Mouse (Mus musculus) layer of hippocampus, postnatal 36 days (tissue): Measurements from ENCODE around the gene Ift81. TPM values are rescaled to one million over a fixed set of nuclear protein-coding genes. Genes with fewer than 3 reads are reported as not detected.
"Not testable (repeated sequence)": the region's sequence is repeated elsewhere in the genome, so short reads cannot be mapped to it uniquely, and the experiment has no call there.

Experiments used
- DNase-seq, 2 experiments: peaks; one replicate each; pipeline ENCODE4 v3.0.0; 2022
- total RNA-seq, 2 experiments: library from RNA; stranded (reverse); gene quantifications; 2 replicates each; pipeline ENCODE4 v1.2.3; 2021

Gene Ift81
- 10 to 100 TPM; 37.1 to 40.5 TPM for total RNA-seq

DNA sequence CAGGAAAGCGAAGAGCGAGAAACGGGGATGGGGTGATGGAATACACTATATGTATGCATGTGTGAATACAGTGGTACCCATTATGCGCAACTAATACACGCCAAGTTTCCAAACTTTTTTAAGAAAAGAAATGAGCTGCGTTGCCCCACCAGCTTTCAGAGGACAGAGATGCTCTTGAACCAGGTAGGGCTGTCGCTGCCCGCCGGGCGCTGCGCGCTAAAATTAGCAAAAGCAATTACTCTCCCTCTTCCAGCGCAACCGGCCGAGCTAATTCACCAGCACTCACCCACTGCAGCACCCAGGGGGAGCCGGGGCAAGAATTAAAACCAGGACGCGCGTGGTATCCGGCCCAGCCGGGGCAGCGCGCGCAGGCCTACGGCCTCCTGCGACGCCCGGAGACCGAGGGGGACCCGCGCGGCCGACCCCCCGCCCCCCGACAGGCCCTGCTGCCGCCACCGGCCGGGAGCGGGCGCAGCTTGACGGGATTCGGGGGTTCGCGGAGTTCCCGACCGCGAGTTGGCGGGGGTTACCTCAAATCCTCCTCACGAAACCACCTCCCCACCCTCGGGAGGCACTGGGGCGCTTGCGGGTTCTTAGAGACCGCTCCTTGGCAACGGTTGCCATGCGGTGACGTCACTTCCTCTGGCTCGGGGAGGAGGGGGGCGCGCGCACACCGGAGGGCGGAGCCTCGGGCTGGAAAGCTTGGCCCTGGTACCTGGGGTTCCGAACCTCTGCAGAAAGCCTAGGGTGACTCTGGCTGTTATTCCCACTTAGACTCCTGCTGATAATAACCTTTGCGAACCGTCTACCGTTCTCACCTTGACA lies at the start of gene Ift81:
Gene Ift81 (minus strand): TSS at position 611 of the 825 bp plus-strand sequence.
- DNase-seq = peak; percentile 95

DNA sequence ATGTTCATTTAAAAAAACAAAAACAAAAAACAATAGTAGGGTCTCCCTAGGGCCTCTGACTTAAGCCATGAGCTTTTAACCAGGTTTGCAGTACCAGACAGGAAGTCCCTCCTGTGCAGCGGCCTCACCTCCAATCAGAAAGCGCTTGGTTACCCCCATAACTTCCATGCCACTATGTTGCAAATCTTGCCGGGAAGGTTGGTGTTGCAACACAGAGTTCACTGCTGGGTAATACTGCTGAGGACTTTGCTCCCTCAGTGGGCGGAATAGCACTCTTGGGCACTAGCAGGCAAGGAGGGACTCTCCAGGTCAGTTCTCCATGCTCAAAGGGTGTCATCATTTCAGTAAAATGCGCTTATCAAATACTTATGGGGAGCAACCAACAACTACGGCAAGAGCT lies 48.2 kb upstream of the Ift81 start:
- no peak for DNase-seq

GRCm38 (mm10) chr5:122656808-122657207 lies 42.5 kb upstream of the Ift81 start:
- DNase-seq = no peak

DNA sequence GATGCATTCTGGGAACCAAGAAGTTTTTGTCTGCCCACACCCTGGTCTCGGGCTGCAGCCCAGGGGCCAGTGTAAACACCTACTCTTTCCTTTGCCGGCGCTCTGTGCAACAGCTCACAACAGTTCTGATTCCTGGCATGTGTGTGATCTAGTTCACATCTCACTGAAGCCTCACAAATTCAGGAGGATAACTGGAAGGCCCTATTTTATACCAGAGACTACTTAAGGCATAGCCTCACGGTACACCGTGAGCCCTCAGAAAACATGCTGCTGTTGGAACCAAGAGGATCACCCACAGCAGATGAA lies 39.9 kb upstream of the Ift81 start:
- DNase-seq = no peak

GRCm38 (mm10) chr5:122653446-122654267 lies 39.3 kb upstream of the Ift81 start:
- DNase-seq = peak; percentile 33 to 38

DNA sequence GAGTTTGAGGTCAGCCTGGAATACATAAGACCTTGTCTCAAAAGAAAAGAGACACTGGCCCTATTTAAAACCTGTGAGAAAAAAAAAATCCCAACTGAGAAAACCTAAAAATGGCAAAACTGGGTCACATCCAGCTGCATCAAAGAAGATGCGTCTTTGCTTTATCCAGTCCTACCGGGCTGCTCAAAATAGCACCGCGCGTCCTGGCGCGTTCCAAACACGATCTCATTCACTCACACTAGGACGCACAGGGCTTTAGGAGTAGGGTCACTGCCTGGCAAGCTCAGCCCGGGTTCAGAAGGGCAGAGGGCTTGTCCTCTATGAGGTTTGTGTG lies 38.8 kb upstream of the Ift81 start:
- DNase-seq = no peak

DNA sequence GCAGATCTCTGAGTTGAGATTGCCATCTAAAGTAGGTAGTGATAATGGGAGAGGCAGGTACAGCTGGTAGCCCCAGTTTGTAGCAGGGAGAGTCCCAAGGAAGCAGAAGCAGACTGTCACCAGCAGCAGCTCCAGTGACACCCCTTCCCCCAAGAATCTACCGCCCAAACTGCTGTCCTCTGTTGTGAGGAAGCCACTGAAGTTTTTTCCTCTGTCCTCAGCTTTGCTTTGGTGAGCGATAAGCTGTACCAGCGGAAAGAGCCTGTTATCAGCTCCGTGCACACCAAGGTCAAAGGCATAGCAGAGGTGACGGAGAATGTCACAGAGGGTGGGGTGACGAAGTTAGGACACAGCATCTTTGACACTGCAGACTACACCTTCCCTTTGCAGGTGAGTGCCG lies 38.2 kb upstream of the Ift81 start:
- DNase-seq = no peak

- DNase-seq = no peak
Observed at GRCm38 (mm10) chr5:122650100-122650499, 35.8 kb upstream of the Ift81 start.

GRCm38 (mm10) chr5:122649264-122649663 lies 34.9 kb upstream of the Ift81 start:
- DNase-seq = no peak

GRCm38 (mm10) chr5:122647952-122648374 lies 33.6 kb upstream of the Ift81 start:
- not testable (repeated sequence) for DNase-seq

DNA sequence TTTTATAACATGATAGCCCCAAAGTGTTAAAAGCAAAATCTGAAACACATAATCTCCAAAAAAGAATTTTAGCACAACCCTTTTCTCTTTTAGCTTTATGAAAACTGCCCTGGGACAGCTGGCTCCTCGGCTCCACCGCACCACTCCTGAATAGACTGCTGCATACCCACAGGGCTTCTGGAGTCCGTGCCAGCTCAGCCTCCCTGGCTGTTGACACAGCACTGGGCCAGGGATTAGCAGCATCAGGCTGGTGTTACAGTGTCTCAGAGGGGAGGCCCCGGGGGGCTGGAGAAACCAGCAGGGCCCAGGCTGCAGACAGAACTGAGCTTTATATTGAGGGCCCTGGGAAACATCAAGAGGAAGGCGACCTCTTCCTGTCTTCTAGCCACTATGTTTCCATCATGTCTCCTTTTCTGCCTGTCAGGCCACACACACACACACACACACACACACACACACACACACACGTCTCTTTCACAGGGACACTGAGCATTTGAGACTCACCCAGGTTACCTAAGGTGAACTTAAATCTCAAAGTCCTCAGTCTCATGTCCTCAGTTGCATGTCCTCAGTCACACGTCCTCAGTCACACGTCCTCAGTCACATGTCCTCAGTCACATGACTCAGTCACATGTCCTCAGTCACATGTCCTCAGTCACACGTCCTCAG lies 33.1 kb upstream of the Ift81 start:
- DNase-seq = no peak

DNA sequence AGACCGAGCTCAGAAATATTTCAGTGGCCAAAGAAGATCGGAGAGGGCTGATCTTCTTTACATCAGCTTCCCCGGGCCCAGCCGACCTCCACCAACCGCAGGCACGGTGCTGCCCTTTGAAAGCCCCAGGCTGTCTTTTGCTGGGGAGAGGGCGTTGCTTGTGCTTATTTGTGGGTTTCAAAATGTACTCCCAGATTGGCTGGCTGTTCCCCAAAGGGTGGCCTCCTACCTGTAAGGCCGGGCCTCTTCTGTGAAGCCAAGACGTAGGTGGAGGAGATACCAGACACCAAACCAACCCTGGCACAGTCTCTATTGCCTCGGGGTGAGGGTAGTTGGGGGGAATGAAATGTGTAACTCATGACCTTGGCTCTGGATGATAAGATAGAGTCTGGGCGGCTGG lies 31.7 kb upstream of the Ift81 start:
- no peak for DNase-seq

GRCm38 (mm10) chr5:122645290-122645689 lies 31.0 kb upstream of the Ift81 start:
- DNase-seq = no peak

- DNase-seq = no peak
Observed at GRCm38 (mm10) chr5:122644111-122644607, 29.8 kb upstream of the Ift81 start.

- DNase-seq = peak; percentile 44 to 65
Observed at GRCm38 (mm10) chr5:122643701-122644100, 29.4 kb upstream of the Ift81 start, which contains the start of gene P2rx7. Gene P2rx7 (plus strand): TSS chr5:122643911.

- no peak for DNase-seq
Observed at GRCm38 (mm10) chr5:122639986-122640385, 25.7 kb upstream of the Ift81 start.

GRCm38 (mm10) chr5:122639517-122639916 lies 25.2 kb upstream of the Ift81 start:
- DNase-seq = no peak

DNA sequence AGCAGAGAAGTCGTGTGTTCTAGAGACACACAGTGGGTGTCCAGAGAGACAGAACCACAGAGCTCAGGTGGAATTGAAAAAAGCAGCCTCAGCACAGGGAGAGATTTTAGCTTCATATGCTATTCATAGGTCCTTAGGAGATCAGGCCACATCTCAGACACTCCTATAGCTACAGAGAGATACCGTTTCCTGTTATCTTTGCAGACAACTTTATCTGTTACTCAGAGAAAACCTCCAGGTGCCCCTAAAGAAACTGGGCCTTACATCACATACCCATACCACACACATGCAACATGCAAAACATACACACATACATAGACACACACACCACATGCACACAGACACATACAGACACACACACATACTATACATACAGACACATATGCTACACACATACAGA lies 24.0 kb upstream of the Ift81 start:
- DNase-seq = no peak

DNA sequence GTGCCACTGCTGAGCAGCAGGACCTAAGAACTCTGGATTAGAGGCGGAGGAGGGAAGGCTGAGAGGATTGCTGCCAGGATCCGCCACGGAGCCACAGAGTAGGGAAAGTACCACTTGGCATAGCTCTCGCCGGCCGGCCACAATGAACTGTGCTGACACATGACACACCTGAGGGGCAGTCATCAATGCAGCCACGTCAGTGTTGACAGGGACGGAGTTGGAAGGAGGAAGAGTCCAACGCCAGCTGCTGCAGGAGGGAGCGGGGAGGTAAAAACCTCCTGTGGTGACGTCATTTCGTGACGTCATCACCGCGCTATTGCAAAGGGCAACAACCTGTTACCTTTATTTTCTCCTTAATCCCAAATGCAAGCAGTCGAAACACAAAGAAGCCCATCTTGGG lies 22.6 kb upstream of the Ift81 start:
- DNase-seq = no peak

DNA sequence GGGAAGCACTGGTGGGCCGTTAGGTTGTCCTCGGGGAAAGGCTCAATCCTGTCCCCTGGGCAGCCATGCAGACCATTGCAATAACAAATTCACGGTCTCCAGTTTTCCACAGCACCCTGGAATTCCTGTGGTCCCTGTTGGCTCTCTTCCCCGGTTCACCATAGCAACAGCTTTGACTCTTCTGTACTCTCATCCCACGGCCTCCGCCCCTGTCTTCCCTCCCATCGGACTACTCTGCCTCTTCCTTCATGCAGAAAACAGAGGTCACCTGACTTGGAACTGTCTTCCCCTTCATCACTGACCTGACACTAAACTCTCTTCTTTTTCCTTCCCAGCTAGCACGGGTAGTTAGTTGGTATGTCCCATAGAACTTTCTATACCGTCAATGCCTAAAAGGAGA lies 22.0 kb upstream of the Ift81 start:
- no peak for DNase-seq

DNA sequence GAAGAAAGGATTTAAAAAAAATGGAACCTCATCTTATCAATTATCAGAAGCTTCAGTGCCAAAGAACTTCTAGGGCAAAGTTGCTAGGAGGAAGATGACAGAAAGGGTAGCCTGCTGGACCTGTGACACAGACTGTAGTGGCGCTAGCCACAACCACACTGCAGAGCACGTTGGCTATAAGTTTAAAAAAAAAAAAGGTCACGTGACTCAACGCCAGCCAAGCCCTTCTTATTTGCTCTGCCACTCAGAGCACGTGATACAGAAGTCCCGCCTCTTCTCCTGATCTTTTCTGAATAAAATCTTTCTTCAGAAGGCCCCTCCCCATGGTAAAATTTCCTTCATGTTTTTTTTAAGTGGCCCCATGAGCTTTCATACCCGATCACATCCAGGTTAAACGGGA lies 20.9 kb upstream of the Ift81 start:
- DNase-seq = no peak

- peak; percentile 80 to 82 for DNase-seq
Observed at GRCm38 (mm10) chr5:122627243-122627642, 12.9 kb upstream of the Ift81 start.
